Mouse (Mus musculus): ENCODE data around the gene Sfr1. TPM values are rescaled to one million over a fixed set of nuclear protein-coding genes. Genes with fewer than 3 reads are reported as not detected.

Sfr1 gene
- polyA plus RNA-seq, 1 experiment from 2014 or later, result 69.3 TPM

GRCm38 (mm10) chr19:47713457-47713856 lies 18.0 kb upstream of the Sfr1 start:
- H3K9me3 ChIP-seq (ENCODE audit: low read length), result no peaks in the 10 kb centered on the region; the same call in 1 of the 2 replicates
- no peak for DNase-seq
- no peaks in the 10 kb centered on the region for H3K36me3 ChIP-seq (replicated peaks; ENCODE audit: insufficient read depth, low read length)
- no peak for ATAC-seq
- H3K27ac ChIP-seq (ENCODE audit: low read depth), result no peak overlapping the region
- no peak overlapping the region for H3K4me3 ChIP-seq (ENCODE audit: low read depth, low read length)
- 77% methylated on average over 9 of the region's 9 CpGs for WGBS (ENCODE audit: insufficient replicate concordance)
- no peaks in the 10 kb centered on the region for H3K4me1 ChIP-seq (ENCODE audit: insufficient read depth)
- no peak overlapping the region for H3K4me2 ChIP-seq (ENCODE audit: low read depth, low read length)
- TF ChIP-seq EP300 (IDR thresholded peaks at IDR 0.05; ENCODE audit: low read depth), result no peak
- TF ChIP-seq CTCF (IDR thresholded peaks at IDR 0.05; ENCODE audit: low read depth), result no peak
- no peak overlapping the region for H3K9ac ChIP-seq (replicated peaks)
- no peaks in the 10 kb centered on the region for H3K27me3 ChIP-seq (ENCODE audit: insufficient read depth, low read length)

- Histone ChIP-seq H3K27me3 (ENCODE audit: insufficient read depth, low read length) (no peaks in the 10 kb centered on the region), H3K36me3 (replicated peaks; ENCODE audit: insufficient read depth, low read length) (no peaks in the 10 kb centered on the region), H3K4me3 (ENCODE audit: low read depth, low read length) (no peak overlapping the region), H3K9me3 (ENCODE audit: low read length) (no peaks in the 10 kb centered on the region; the same call in 1 of the 2 replicates), H3K27ac (ENCODE audit: low read depth) (no peak overlapping the region), H3K9ac (replicated peaks) (no peak overlapping the region), H3K4me2 (ENCODE audit: low read depth, low read length) (no peak overlapping the region), H3K4me1 (ENCODE audit: insufficient read depth) (no peaks in the 10 kb centered on the region)
- ATAC-seq, result no peak
- no peak for TF ChIP-seq EP300 (IDR thresholded peaks at IDR 0.05; ENCODE audit: low read depth)
- peak; percentile 38 for TF ChIP-seq CTCF (IDR thresholded peaks at IDR 0.05; ENCODE audit: low read depth)
- 56% methylated on average over 2 of the region's 2 CpGs for WGBS (ENCODE audit: insufficient replicate concordance)
- no peak for DNase-seq
Measured at GRCm38 (mm10) chr19:47716144-47716543, 15.3 kb upstream of the Sfr1 start.

GRCm38 (mm10) chr19:47719147-47719546 lies 12.3 kb upstream of the Sfr1 start:
- 53% methylated on average over 3 of the region's 3 CpGs for WGBS (ENCODE audit: insufficient replicate concordance)
- TF ChIP-seq EP300 (IDR thresholded peaks at IDR 0.05; ENCODE audit: low read depth) (no peak), CTCF (IDR thresholded peaks at IDR 0.05; ENCODE audit: low read depth) (no peak)
- ATAC-seq, result no peak
- H3K9ac ChIP-seq (replicated peaks), result no peak overlapping the region
- no peak for DNase-seq
- H3K4me3 ChIP-seq (ENCODE audit: low read depth, low read length), result no peak overlapping the region
- H3K27ac ChIP-seq (ENCODE audit: low read depth), result no peak overlapping the region
- no peak overlapping the region for H3K4me2 ChIP-seq (ENCODE audit: low read depth, low read length)
- H3K36me3 ChIP-seq (replicated peaks; ENCODE audit: insufficient read depth, low read length), result no peaks in the 10 kb centered on the region
- H3K9me3 ChIP-seq (ENCODE audit: low read length), result no peaks in the 10 kb centered on the region; the same call in 1 of the 2 replicates
- no peaks in the 10 kb centered on the region for H3K27me3 ChIP-seq (ENCODE audit: insufficient read depth, low read length)
- no peaks in the 10 kb centered on the region for H3K4me1 ChIP-seq (ENCODE audit: insufficient read depth)

- WGBS (ENCODE audit: insufficient replicate concordance), result 62% methylated on average over 6 of the region's 6 CpGs
- Histone ChIP-seq H3K36me3 (replicated peaks; ENCODE audit: insufficient read depth, low read length) (no peaks in the 10 kb centered on the region), H3K27me3 (ENCODE audit: insufficient read depth, low read length) (no peaks in the 10 kb centered on the region), H3K27ac (ENCODE audit: low read depth) (no peak overlapping the region), H3K9me3 (ENCODE audit: low read length) (no peaks in the 10 kb centered on the region), H3K4me3 (ENCODE audit: low read depth, low read length) (no peak overlapping the region), H3K4me1 (ENCODE audit: insufficient read depth) (no peaks in the 10 kb centered on the region), H3K4me2 (ENCODE audit: low read depth, low read length) (no peak overlapping the region), H3K9ac (replicated peaks) (no peak overlapping the region)
- no peak for DNase-seq
- TF ChIP-seq EP300 (IDR thresholded peaks at IDR 0.05; ENCODE audit: low read depth), result no peak
- no peak for TF ChIP-seq CTCF (IDR thresholded peaks at IDR 0.05; ENCODE audit: low read depth)
- ATAC-seq, result no peak
Measured at GRCm38 (mm10) chr19:47722471-47722870, 9.0 kb upstream of the Sfr1 start.

- 74% methylated on average over 4 of the region's 4 CpGs for WGBS (ENCODE audit: insufficient replicate concordance)
Measured at GRCm38 (mm10) chr19:47724903-47725302, 6.6 kb upstream of the Sfr1 start.

GRCm38 (mm10) chr19:47725643-47726140 lies 5.8 kb upstream of the Sfr1 start:
- Histone ChIP-seq H3K27ac (ENCODE audit: low read depth) (no peak overlapping the region), H3K4me2 (ENCODE audit: low read depth, low read length) (no peak overlapping the region), H3K36me3 (replicated peaks; ENCODE audit: insufficient read depth, low read length) (no peaks in the 10 kb centered on the region), H3K4me1 (ENCODE audit: insufficient read depth) (peaks cover 6% of the 10 kb centered on the region; the same call in 1 of the 2 replicates), H3K9ac (replicated peaks) (no peak overlapping the region), H3K9me3 (ENCODE audit: low read length) (no peaks in the 10 kb centered on the region), H3K4me3 (ENCODE audit: low read depth, low read length) (no peak overlapping the region), H3K27me3 (ENCODE audit: insufficient read depth, low read length) (no peaks in the 10 kb centered on the region)
- DNase-seq (no peak), ATAC-seq (no peak)
- TF ChIP-seq EP300 (IDR thresholded peaks at IDR 0.05; ENCODE audit: low read depth) (no peak), CTCF (IDR thresholded peaks at IDR 0.05; ENCODE audit: low read depth) (no peak)
- WGBS (ENCODE audit: insufficient replicate concordance), result 73% methylated on average over 7 of the region's 7 CpGs

More at GRCm38 (mm10) chr19:47724903-47725302, 6.6 kb upstream of the Sfr1 start:
- H3K27ac ChIP-seq (ENCODE audit: low read depth), result no peak overlapping the region
- H3K9me3 ChIP-seq (ENCODE audit: low read length), result no peaks in the 10 kb centered on the region
- no peaks in the 10 kb centered on the region for H3K27me3 ChIP-seq (ENCODE audit: insufficient read depth, low read length)
- no peak for TF ChIP-seq EP300 (IDR thresholded peaks at IDR 0.05; ENCODE audit: low read depth)
- TF ChIP-seq CTCF (IDR thresholded peaks at IDR 0.05; ENCODE audit: low read depth), result no peak
- H3K4me2 ChIP-seq (ENCODE audit: low read depth, low read length), result no peak overlapping the region
- H3K4me3 ChIP-seq (ENCODE audit: low read depth, low read length), result no peak overlapping the region
- H3K9ac ChIP-seq (replicated peaks), result no peak overlapping the region
- no peak for DNase-seq
- H3K36me3 ChIP-seq (replicated peaks; ENCODE audit: insufficient read depth, low read length), result no peaks in the 10 kb centered on the region
- no peaks in the 10 kb centered on the region; the same call in 1 of the 2 replicates for H3K4me1 ChIP-seq (ENCODE audit: insufficient read depth)
- no peak for ATAC-seq
